Mouse (Mus musculus) C2C12 (cell line): ENCODE results near the gene Nav2.

Experiments used
- CTCF ChIP-seq: IDR thresholded peaks from one replicate; pipeline ENCODE4 v1.5.1; 2011; ENCODE audit not compliant: control insufficient read depth, insufficient read depth, insufficient read length
- FOSL1 ChIP-seq: IDR thresholded peaks from one replicate; pipeline ENCODE4 v1.8.0; 2011; ENCODE audit warnings: mild to moderate bottlenecking, low read length; ENCODE audit not compliant: poor library complexity, insufficient read depth, severe bottlenecking
- MAX ChIP-seq: IDR thresholded peaks from one replicate; pipeline ENCODE4 v1.6.1; 2011; ENCODE audit warnings: mild to moderate bottlenecking, control low read depth
- USF1 ChIP-seq: IDR thresholded peaks from one replicate; pipeline ENCODE4 v1.6.1; 2011; ENCODE audit warnings: low read depth, mild to moderate bottlenecking, control low read depth, moderate library complexity

DNA sequence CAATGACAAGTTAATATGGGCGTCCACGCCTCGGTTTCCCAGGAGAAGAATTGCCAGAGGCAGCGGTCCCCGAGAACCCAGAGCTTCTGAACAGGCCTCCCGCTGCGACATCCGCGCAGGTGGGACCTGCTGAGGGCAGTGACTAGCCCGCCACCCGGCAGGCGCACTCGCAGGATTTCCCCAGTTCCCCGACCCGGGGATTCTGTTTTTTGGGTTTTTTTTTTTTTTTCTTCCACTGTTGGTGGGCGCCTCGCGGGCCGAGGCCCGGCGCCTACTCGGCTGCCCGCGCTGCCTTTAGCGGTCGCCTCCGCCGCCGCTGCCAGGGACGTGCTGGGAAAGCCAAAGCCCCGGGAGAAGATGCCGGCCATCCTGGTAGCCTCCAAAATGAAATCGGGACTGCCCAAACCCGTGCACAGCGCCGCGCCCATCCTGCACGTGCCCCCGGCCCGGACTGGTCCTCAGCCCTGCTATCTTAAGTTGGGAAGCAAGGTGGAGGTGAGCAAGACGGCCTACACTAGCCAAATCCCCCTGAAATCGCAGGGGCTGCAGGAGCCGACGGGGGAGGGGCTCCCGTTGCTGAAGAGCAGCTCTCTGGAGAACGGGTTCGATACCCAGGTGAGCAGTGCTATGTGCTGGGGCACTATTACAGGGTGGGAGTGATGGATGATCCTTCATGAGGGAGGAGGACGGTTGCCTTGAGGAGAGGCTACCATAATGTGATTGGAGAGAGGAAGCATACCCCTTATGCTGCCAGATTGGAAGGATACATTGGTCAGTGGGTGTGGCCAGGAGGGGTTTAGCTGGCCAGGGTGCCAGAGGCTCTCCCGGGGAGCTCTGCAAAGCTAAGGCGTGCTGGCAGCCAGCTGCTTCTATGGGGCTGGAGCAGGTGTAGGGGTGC, 338.3 kb downstream of the Nav2 start:
- TF ChIP-seq MAX (no peak), CTCF (no peak), USF1 (no peak), FOSL1 (no peak)
